Mouse (Mus musculus): Measurements from ENCODE around the gene Mon2.

DNA sequence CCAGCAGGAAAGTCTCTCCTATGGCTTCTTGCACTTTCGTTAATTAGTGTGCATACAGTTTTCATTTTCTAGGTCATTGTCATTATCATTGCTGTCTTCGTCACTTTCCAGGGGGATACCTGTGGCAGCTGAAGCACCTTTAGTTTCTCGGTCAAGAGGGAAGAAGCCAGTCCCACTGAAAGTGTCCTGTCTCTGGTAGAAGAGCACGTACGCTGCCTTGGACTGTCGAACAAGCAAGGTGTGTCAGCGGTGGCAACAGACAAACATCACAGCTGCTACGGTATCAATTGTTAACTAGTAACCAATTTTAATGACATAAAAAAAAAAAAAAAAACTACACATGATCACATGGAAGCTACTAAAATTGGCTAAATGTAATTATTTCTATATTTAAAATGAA lies 37.2 kb upstream of the Mon2 start:
- TF ChIP-seq CTCF (conservative IDR thresholded peaks at IDR 0.05; ENCODE audit: insufficient read depth, insufficient read length, low read depth, low read length), result no peak
- TF ChIP-seq POLR2A (IDR thresholded peaks at IDR 0.05; ENCODE audit: low read depth, low read length), result no peak

Data from kidney, adult 2 months (tissue).